Mouse (Mus musculus) layer of hippocampus, postnatal 10 days (tissue): ENCODE results near the gene Gm20388. TPM values are rescaled to one million over a fixed set of nuclear protein-coding genes. Genes with fewer than 3 reads are reported as not detected.

ENCODE experiments used
- DNase-seq, 2 experiments: peaks; one replicate each; pipeline ENCODE4 v3.0.0; 2021; ENCODE audit warnings: low spot score in 2 of 2
- total RNA-seq, 2 experiments: library from RNA; stranded (reverse); gene quantifications; 2 replicates each; pipeline ENCODE4 v1.2.3; 2021

The Gm20388 gene
- total RNA-seq, 2 experiments from 2014 or later = not detected

- DNase-seq = no peak
Observed at GRCm38 (mm10) chr8:122008395-122008794, 2097.8 kb downstream of the Gm20388 start.

- no peak for DNase-seq
Observed at GRCm38 (mm10) chr8:122010638-122011037, 2100.0 kb downstream of the Gm20388 start.

- DNase-seq = peak in 1 of 2 experiments; percentile 38
Observed at GRCm38 (mm10) chr8:122011066-122011588, 2100.5 kb downstream of the Gm20388 start.

GRCm38 (mm10) chr8:122014606-122015005 is 2104.0 kb downstream of the Gm20388 start:
- DNase-seq = no peak

GRCm38 (mm10) chr8:122018046-122018831 is 2107.6 kb downstream of the Gm20388 start:
- DNase-seq = no peak

- no peak for DNase-seq
Observed at GRCm38 (mm10) chr8:122019162-122019561, 2108.5 kb downstream of the Gm20388 start.

- no peak for DNase-seq
Observed at GRCm38 (mm10) chr8:122020050-122020771, 2109.6 kb downstream of the Gm20388 start.

- DNase-seq = no peak
Observed at GRCm38 (mm10) chr8:122021725-122022124, 2111.1 kb downstream of the Gm20388 start.

GRCm38 (mm10) chr8:122022274-122022673 is 2111.6 kb downstream of the Gm20388 start:
- no peak for DNase-seq

GRCm38 (mm10) chr8:122022705-122023104 is 2112.1 kb downstream of the Gm20388 start:
- no peak for DNase-seq

- no peak for DNase-seq
Observed at GRCm38 (mm10) chr8:122025546-122025945, 2114.9 kb downstream of the Gm20388 start.

GRCm38 (mm10) chr8:122028116-122028515 is 2117.5 kb downstream of the Gm20388 start:
- no peak for DNase-seq

- DNase-seq = no peak
Observed at GRCm38 (mm10) chr8:122030965-122031364, 2120.3 kb downstream of the Gm20388 start.

GRCm38 (mm10) chr8:122032741-122033140 is 2122.1 kb downstream of the Gm20388 start:
- DNase-seq = no peak

GRCm38 (mm10) chr8:122035543-122035942 is 2124.9 kb downstream of the Gm20388 start:
- no peak for DNase-seq

- no peak for DNase-seq
Observed at GRCm38 (mm10) chr8:122036325-122036724, 2125.7 kb downstream of the Gm20388 start.

GRCm38 (mm10) chr8:122037279-122037678 is 2126.6 kb downstream of the Gm20388 start:
- no peak for DNase-seq

- no peak for DNase-seq
Observed at GRCm38 (mm10) chr8:122038076-122038475, 2127.4 kb downstream of the Gm20388 start.

GRCm38 (mm10) chr8:122039452-122039851 is 2128.8 kb downstream of the Gm20388 start:
- no peak for DNase-seq

- DNase-seq = no peak
Observed at GRCm38 (mm10) chr8:122047206-122047870, 2136.7 kb downstream of the Gm20388 start.

- no peak for DNase-seq
Observed at GRCm38 (mm10) chr8:122049266-122049665, 2138.6 kb downstream of the Gm20388 start.

- DNase-seq = no peak
Observed at GRCm38 (mm10) chr8:122049923-122050322, 2139.3 kb downstream of the Gm20388 start.
